Mouse (Mus musculus): ENCODE data around the gene Mdfi. TPM values are rescaled to one million over a fixed set of nuclear protein-coding genes. Genes with fewer than 3 reads are reported as not detected.

Gene Mdfi
- polyA plus RNA-seq, 2 experiments, result 1.7 to 5.2 TPM

- no peak for DNase-seq (ENCODE audit: low read depth in 3 of 3, low spot score in 3 of 3)
- peaks cover 0 to 4% of the 10 kb centered on the region in 2 experiments; a peak in 1 of 4 replicates for H3K4me1 ChIP-seq (replicated peaks; ENCODE audit: control insufficient read depth in 2 of 2, insufficient read depth in 2 of 2, low read length in 1 of 2)
- H3K9ac ChIP-seq (replicated peaks), result no peak overlapping the region
- no peak overlapping the region for H3K4me3 ChIP-seq (ENCODE audit: insufficient read depth in 1 of 2, low read depth in 2 of 2, low read length in 2 of 2)
- H3K27me3 ChIP-seq (ENCODE audit: control insufficient read depth, insufficient read depth, low read length), result no peaks in the 10 kb centered on the region
- H3K4me2 ChIP-seq (ENCODE audit: low read depth), result no peak overlapping the region
- H3K36me3 ChIP-seq (replicated peaks; ENCODE audit: control insufficient read depth, insufficient read depth, low read depth), result 0 out of 2 replicates have a peak, but pooled peaks cover 2% of the 10 kb centered on the region
- H3K9me3 ChIP-seq (ENCODE audit: control insufficient read depth, low read length), result no peaks in the 10 kb centered on the region
- WGBS (ENCODE audit: insufficient replicate concordance), result 81% methylated on average over 10 of the region's 10 CpGs
- TF ChIP-seq CTCF (IDR thresholded peaks at IDR 0.05; ENCODE audit: low read depth), result no peak
- no peak for TF ChIP-seq EP300 (IDR thresholded peaks at IDR 0.05; ENCODE audit: low read depth)
- ATAC-seq (ENCODE audit: insufficient read depth), result no peak
- H3K27ac ChIP-seq, result no peak overlapping the region
Observed at GRCm38 (mm10) chr17:47869874-47870273, 35.4 kb upstream of the Mdfi start.

GRCm38 (mm10) chr17:47866037-47866436 is 31.5 kb upstream of the Mdfi start:
- H3K9me3 ChIP-seq (ENCODE audit: control insufficient read depth, low read length), result no peaks in the 10 kb centered on the region
- 0 out of 2 replicates have a peak, but pooled peaks cover 2% of the 10 kb centered on the region for H3K36me3 ChIP-seq (replicated peaks; ENCODE audit: control insufficient read depth, insufficient read depth, low read depth)
- WGBS (ENCODE audit: insufficient replicate concordance), result 61% methylated on average over 10 of the region's 10 CpGs
- TF ChIP-seq CTCF (IDR thresholded peaks at IDR 0.05; ENCODE audit: low read depth), result no peak
- no peak overlapping the region for H3K4me2 ChIP-seq (ENCODE audit: low read depth)
- H3K9ac ChIP-seq (replicated peaks), result no peak overlapping the region
- H3K4me1 ChIP-seq (replicated peaks; ENCODE audit: control insufficient read depth in 2 of 2, insufficient read depth in 2 of 2, low read length in 1 of 2), result no peaks in the 10 kb centered on the region
- DNase-seq (ENCODE audit: low read depth in 3 of 3, low spot score in 3 of 3), result no peak
- H3K27me3 ChIP-seq (ENCODE audit: control insufficient read depth, insufficient read depth, low read length), result no peaks in the 10 kb centered on the region
- H3K27ac ChIP-seq, result no peak overlapping the region
- ATAC-seq (ENCODE audit: insufficient read depth), result no peak
- no peak overlapping the region for H3K4me3 ChIP-seq (ENCODE audit: insufficient read depth in 1 of 2, low read depth in 2 of 2, low read length in 2 of 2)

GRCm38 (mm10) chr17:47864496-47864895 is 30.0 kb upstream of the Mdfi start:
- H3K9me3 ChIP-seq (ENCODE audit: control insufficient read depth, low read length), result no peaks in the 10 kb centered on the region
- DNase-seq (ENCODE audit: low read depth in 3 of 3, low spot score in 3 of 3) (peak; percentile 34 to 42 (median 37)), ATAC-seq (ENCODE audit: insufficient read depth) (peak; percentile 67)
- no peaks in the 10 kb centered on the region for H3K4me1 ChIP-seq (replicated peaks; ENCODE audit: control insufficient read depth in 2 of 2, insufficient read depth in 2 of 2, low read length in 1 of 2)
- no peak overlapping the region for H3K27ac ChIP-seq
- TF ChIP-seq CTCF (IDR thresholded peaks at IDR 0.05; ENCODE audit: low read depth) (peak; percentile 96), EP300 (IDR thresholded peaks at IDR 0.05; ENCODE audit: low read depth) (no peak)
- peak overlapping the region; percentile 34; the same call in 1 of the 2 replicates for H3K4me2 ChIP-seq (ENCODE audit: low read depth)
- H3K27me3 ChIP-seq (ENCODE audit: control insufficient read depth, insufficient read depth, low read length), result no peaks in the 10 kb centered on the region
- no peaks in the 10 kb centered on the region for H3K36me3 ChIP-seq (replicated peaks; ENCODE audit: control insufficient read depth, insufficient read depth, low read depth)
- no peak overlapping the region for H3K9ac ChIP-seq (replicated peaks)
- WGBS (ENCODE audit: insufficient replicate concordance), result 1% methylated on average over 17 of the region's 17 CpGs
- no peak overlapping the region for H3K4me3 ChIP-seq (ENCODE audit: insufficient read depth in 1 of 2, low read depth in 2 of 2, low read length in 2 of 2)

- 39% methylated on average over 11 of the region's 11 CpGs for WGBS (ENCODE audit: insufficient replicate concordance)
- H3K4me3 ChIP-seq (ENCODE audit: insufficient read depth in 1 of 2, low read depth in 2 of 2, low read length in 2 of 2), result no peak overlapping the region
- no peak overlapping the region for H3K4me2 ChIP-seq (ENCODE audit: low read depth)
- H3K9ac ChIP-seq (replicated peaks), result no peak overlapping the region
- TF ChIP-seq CTCF (IDR thresholded peaks at IDR 0.05; ENCODE audit: low read depth), result no peak
- no peak for TF ChIP-seq EP300 (IDR thresholded peaks at IDR 0.05; ENCODE audit: low read depth)
- H3K27me3 ChIP-seq (ENCODE audit: control insufficient read depth, insufficient read depth, low read length), result no peaks in the 10 kb centered on the region
- no peaks in the 10 kb centered on the region for H3K9me3 ChIP-seq (ENCODE audit: control insufficient read depth, low read length)
- DNase-seq (ENCODE audit: low read depth in 3 of 3, low spot score in 3 of 3) (no peak), ATAC-seq (ENCODE audit: insufficient read depth) (no peak)
- H3K4me1 ChIP-seq (replicated peaks; ENCODE audit: control insufficient read depth in 2 of 2, insufficient read depth in 2 of 2, low read length in 1 of 2), result no peaks in the 10 kb centered on the region
- H3K27ac ChIP-seq, result no peak overlapping the region
- no peaks in the 10 kb centered on the region for H3K36me3 ChIP-seq (replicated peaks; ENCODE audit: control insufficient read depth, insufficient read depth, low read depth)
Observed at GRCm38 (mm10) chr17:47863437-47863836, 28.9 kb upstream of the Mdfi start.

GRCm38 (mm10) chr17:47863023-47863422 is 28.5 kb upstream of the Mdfi start:
- Histone ChIP-seq H3K9me3 (ENCODE audit: control insufficient read depth, low read length) (no peaks in the 10 kb centered on the region), H3K4me1 (replicated peaks; ENCODE audit: control insufficient read depth in 2 of 2, insufficient read depth in 2 of 2, low read length in 1 of 2) (no peaks in the 10 kb centered on the region), H3K9ac (replicated peaks) (no peak overlapping the region), H3K27me3 (ENCODE audit: control insufficient read depth, insufficient read depth, low read length) (no peaks in the 10 kb centered on the region), H3K27ac (no peak overlapping the region), H3K4me2 (ENCODE audit: low read depth) (no peak overlapping the region), H3K36me3 (replicated peaks; ENCODE audit: control insufficient read depth, insufficient read depth, low read depth) (no peaks in the 10 kb centered on the region), H3K4me3 (ENCODE audit: insufficient read depth in 1 of 2, low read depth in 2 of 2, low read length in 2 of 2) (no peak overlapping the region)
- 60% methylated on average over 4 of the region's 4 CpGs for WGBS (ENCODE audit: insufficient replicate concordance)
- ATAC-seq (ENCODE audit: insufficient read depth) (no peak), DNase-seq (ENCODE audit: low read depth in 3 of 3, low spot score in 3 of 3) (no peak)
- no peak for TF ChIP-seq CTCF (IDR thresholded peaks at IDR 0.05; ENCODE audit: low read depth)
- no peak for TF ChIP-seq EP300 (IDR thresholded peaks at IDR 0.05; ENCODE audit: low read depth)
